Mouse (Mus musculus): ENCODE measurements at regions not wholly inside any gene's neighbourhood (a gene's known extent, or its start where the extent isn't known, plus 50 kb on each side); places are given as distances from the start of the nearest gene placed in this dataset.

- H3K4me1 ChIP-seq (ENCODE audit: control insufficient read depth, insufficient read depth, low read length), result no peaks in the 10 kb centered on the region
- H3K36me3 ChIP-seq (ENCODE audit: control insufficient read depth, insufficient read depth, low read length), result no peaks in the 10 kb centered on the region
- no peak overlapping the region for H3K9ac ChIP-seq (ENCODE audit: low read depth, low read length)
- WGBS, result 87% methylated on average over 6 of the region's 6 CpGs
- ATAC-seq, result no peak
- H3K27ac ChIP-seq (ENCODE audit: low read length), result no peak overlapping the region
- no peaks in the 10 kb centered on the region for H3K27me3 ChIP-seq (ENCODE audit: control insufficient read depth, insufficient read depth, low read depth, low read length)
- no peak overlapping the region for H3K4me2 ChIP-seq (ENCODE audit: low read length)
- no peaks in the 10 kb centered on the region for H3K9me3 ChIP-seq (replicated peaks; ENCODE audit: control insufficient read depth, low read length, poor library complexity, severe bottlenecking)
- H3K4me3 ChIP-seq (ENCODE audit: low read depth, low read length), result no peak overlapping the region
Measured at GRCm38 (mm10) chr1:128724433-128725091, 132.5 kb upstream of the Cxcr4 start.

GRCm38 (mm10) chr1:128723843-128724242 is 131.8 kb upstream of the Cxcr4 start:
- Histone ChIP-seq H3K4me3 (ENCODE audit: low read depth, low read length) (no peak overlapping the region), H3K9me3 (replicated peaks; ENCODE audit: control insufficient read depth, low read length, poor library complexity, severe bottlenecking) (no peaks in the 10 kb centered on the region), H3K36me3 (ENCODE audit: control insufficient read depth, insufficient read depth, low read length) (no peaks in the 10 kb centered on the region), H3K9ac (ENCODE audit: low read depth, low read length) (no peak overlapping the region), H3K27me3 (ENCODE audit: control insufficient read depth, insufficient read depth, low read depth, low read length) (no peaks in the 10 kb centered on the region), H3K4me2 (ENCODE audit: low read length) (no peak overlapping the region), H3K27ac (ENCODE audit: low read length) (no peak overlapping the region), H3K4me1 (ENCODE audit: control insufficient read depth, insufficient read depth, low read length) (no peaks in the 10 kb centered on the region)
- no peak for ATAC-seq
- WGBS, result 47% methylated on average over 3 of the region's 3 CpGs

DNA sequence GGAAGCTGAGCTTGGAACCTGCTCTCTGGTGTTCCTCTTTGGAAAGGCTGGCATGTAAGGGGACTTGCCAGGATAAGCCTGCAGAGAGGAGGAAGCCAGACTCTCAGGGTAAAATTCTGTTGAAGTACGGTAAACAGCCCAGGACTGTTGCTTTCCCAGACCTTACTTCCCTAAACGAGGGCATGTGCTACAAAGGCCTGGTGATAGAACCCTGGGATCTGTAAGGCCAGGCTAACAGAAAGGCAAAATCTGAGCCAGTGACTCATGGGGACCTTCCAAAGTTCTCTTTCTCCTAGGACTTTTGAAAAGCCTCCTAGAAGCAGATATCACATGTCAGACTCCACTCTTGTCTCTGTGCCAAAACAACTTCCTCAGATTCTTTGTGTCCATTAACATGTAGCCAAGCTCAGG is 130.0 kb upstream of the Cxcr4 start:
- WGBS, result 73% methylated on average over 2 of the region's 2 CpGs

DNA sequence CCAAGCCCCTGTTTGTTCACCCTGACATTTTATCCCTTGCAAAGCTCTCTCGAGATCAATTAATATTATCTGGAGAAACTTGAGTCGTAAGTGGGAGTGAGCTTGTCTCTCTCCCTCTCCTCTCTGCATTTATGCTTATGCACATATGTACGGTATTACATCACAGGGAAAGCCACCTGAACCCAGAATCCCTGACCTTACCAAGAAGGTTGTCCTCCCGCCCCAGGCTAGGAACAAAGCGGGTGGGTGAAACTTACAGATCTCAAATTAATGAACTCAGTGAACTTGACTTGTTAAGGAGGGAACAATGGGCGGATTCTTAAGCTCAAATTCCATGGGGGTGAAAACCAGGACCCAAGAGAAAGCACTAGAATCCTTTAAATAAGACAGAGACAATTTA is 122.8 kb upstream of the Cxcr4 start:
- no peak for ATAC-seq
- H3K4me2 ChIP-seq (ENCODE audit: low read length), result no peak overlapping the region
- no peaks in the 10 kb centered on the region for H3K27me3 ChIP-seq (ENCODE audit: control insufficient read depth, insufficient read depth, low read depth, low read length)
- H3K9ac ChIP-seq (ENCODE audit: low read depth, low read length), result no peak overlapping the region
- no peak overlapping the region for H3K4me3 ChIP-seq (ENCODE audit: low read depth, low read length)
- no peaks in the 10 kb centered on the region for H3K9me3 ChIP-seq (replicated peaks; ENCODE audit: control insufficient read depth, low read length, poor library complexity, severe bottlenecking)
- H3K36me3 ChIP-seq (ENCODE audit: control insufficient read depth, insufficient read depth, low read length), result no peaks in the 10 kb centered on the region
- 49% methylated on average over 6 of the region's 6 CpGs for WGBS
- no peak overlapping the region for H3K27ac ChIP-seq (ENCODE audit: low read length)
- H3K4me1 ChIP-seq (ENCODE audit: control insufficient read depth, insufficient read depth, low read length), result no peaks in the 10 kb centered on the region

More for the DNA sequence above, 130.0 kb upstream of the Cxcr4 start:
- Histone ChIP-seq H3K4me2 (ENCODE audit: low read length) (no peak overlapping the region), H3K27ac (ENCODE audit: low read length) (no peak overlapping the region), H3K27me3 (ENCODE audit: control insufficient read depth, insufficient read depth, low read depth, low read length) (no peaks in the 10 kb centered on the region), H3K9ac (ENCODE audit: low read depth, low read length) (no peak overlapping the region), H3K4me3 (ENCODE audit: low read depth, low read length) (no peak overlapping the region), H3K4me1 (ENCODE audit: control insufficient read depth, insufficient read depth, low read length) (no peaks in the 10 kb centered on the region), H3K36me3 (ENCODE audit: control insufficient read depth, insufficient read depth, low read length) (no peaks in the 10 kb centered on the region), H3K9me3 (replicated peaks; ENCODE audit: control insufficient read depth, low read length, poor library complexity, severe bottlenecking) (no peaks in the 10 kb centered on the region)
- ATAC-seq, result no peak

GRCm38 (mm10) chr1:128712876-128713275 is 120.8 kb upstream of the Cxcr4 start:
- H3K4me3 ChIP-seq (ENCODE audit: low read depth, low read length), result no peak overlapping the region
- no peaks in the 10 kb centered on the region for H3K27me3 ChIP-seq (ENCODE audit: control insufficient read depth, insufficient read depth, low read depth, low read length)

GRCm38 (mm10) chr1:128711121-128711520 is 119.0 kb upstream of the Cxcr4 start:
- Histone ChIP-seq H3K36me3 (ENCODE audit: control insufficient read depth, insufficient read depth, low read length) (no peaks in the 10 kb centered on the region), H3K9ac (ENCODE audit: low read depth, low read length) (no peak overlapping the region), H3K27ac (ENCODE audit: low read length) (no peak overlapping the region), H3K4me1 (ENCODE audit: control insufficient read depth, insufficient read depth, low read length) (no peaks in the 10 kb centered on the region), H3K4me3 (ENCODE audit: low read depth, low read length) (no peak overlapping the region), H3K9me3 (replicated peaks; ENCODE audit: control insufficient read depth, low read length, poor library complexity, severe bottlenecking) (no peaks in the 10 kb centered on the region), H3K4me2 (ENCODE audit: low read length) (no peak overlapping the region), H3K27me3 (ENCODE audit: control insufficient read depth, insufficient read depth, low read depth, low read length) (no peaks in the 10 kb centered on the region)
- ATAC-seq, result no peak
- WGBS, result 84% methylated on average over 5 of the region's 5 CpGs

More at GRCm38 (mm10) chr1:128712876-128713275, 120.8 kb upstream of the Cxcr4 start:
- Histone ChIP-seq H3K27ac (ENCODE audit: low read length) (no peak overlapping the region), H3K9me3 (replicated peaks; ENCODE audit: control insufficient read depth, low read length, poor library complexity, severe bottlenecking) (no peaks in the 10 kb centered on the region), H3K9ac (ENCODE audit: low read depth, low read length) (no peak overlapping the region), H3K4me1 (ENCODE audit: control insufficient read depth, insufficient read depth, low read length) (no peaks in the 10 kb centered on the region), H3K36me3 (ENCODE audit: control insufficient read depth, insufficient read depth, low read length) (no peaks in the 10 kb centered on the region), H3K4me2 (ENCODE audit: low read length) (no peak overlapping the region)
- ATAC-seq, result no peak
- WGBS, result 79% methylated on average over 7 of the region's 7 CpGs

DNA sequence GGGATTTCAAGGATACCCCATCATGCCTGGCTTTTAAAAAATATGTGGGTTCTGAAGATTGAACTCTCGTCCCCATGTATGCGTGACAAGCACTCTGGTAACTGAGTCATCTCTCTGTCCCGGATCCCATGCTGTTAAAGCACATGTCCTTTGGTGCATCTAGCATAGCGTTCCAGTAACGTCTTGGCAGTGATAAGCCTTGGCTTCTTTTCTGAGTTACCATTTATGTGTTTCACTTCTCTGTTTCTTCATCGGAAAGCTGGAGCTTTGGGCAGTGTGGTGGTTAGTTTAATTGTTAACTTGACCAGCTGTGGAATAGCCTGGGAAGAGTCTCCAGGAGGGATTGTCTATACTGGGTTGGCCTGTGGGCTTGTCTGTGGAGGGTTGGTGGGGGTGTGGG is 115.7 kb upstream of the Cxcr4 start:
- whole genome bisulfite sequencing, result 97% methylated on average over 6 of the region's 6 CpGs
- H3K36me3 ChIP-seq (ENCODE audit: control insufficient read depth, insufficient read depth, low read length), result no peaks in the 10 kb centered on the region
- no peaks in the 10 kb centered on the region for H3K27me3 ChIP-seq (ENCODE audit: control insufficient read depth, insufficient read depth, low read depth, low read length)
- no peak overlapping the region for H3K27ac ChIP-seq (ENCODE audit: low read length)
- H3K4me1 ChIP-seq (ENCODE audit: control insufficient read depth, insufficient read depth, low read length), result no peaks in the 10 kb centered on the region
- ATAC-seq, result no peak
- H3K4me3 ChIP-seq (ENCODE audit: low read depth, low read length), result no peak overlapping the region
- no peak overlapping the region for H3K9ac ChIP-seq (ENCODE audit: low read depth, low read length)
- no peaks in the 10 kb centered on the region for H3K9me3 ChIP-seq (replicated peaks; ENCODE audit: control insufficient read depth, low read length, poor library complexity, severe bottlenecking)
- H3K4me2 ChIP-seq (ENCODE audit: low read length), result no peak overlapping the region

- no peak overlapping the region for H3K9ac ChIP-seq (ENCODE audit: low read depth, low read length)
- H3K9me3 ChIP-seq (replicated peaks; ENCODE audit: control insufficient read depth, low read length, poor library complexity, severe bottlenecking), result no peaks in the 10 kb centered on the region
- H3K27me3 ChIP-seq (ENCODE audit: control insufficient read depth, insufficient read depth, low read depth, low read length), result no peaks in the 10 kb centered on the region
- no peak overlapping the region for H3K27ac ChIP-seq (ENCODE audit: low read length)
- WGBS, result 89% methylated on average over 2 of the region's 2 CpGs
- H3K4me1 ChIP-seq (ENCODE audit: control insufficient read depth, insufficient read depth, low read length), result no peaks in the 10 kb centered on the region
- H3K4me2 ChIP-seq (ENCODE audit: low read length), result no peak overlapping the region
- ATAC-seq, result no peak
- H3K36me3 ChIP-seq (ENCODE audit: control insufficient read depth, insufficient read depth, low read length), result no peaks in the 10 kb centered on the region
- no peak overlapping the region for H3K4me3 ChIP-seq (ENCODE audit: low read depth, low read length)
Measured at GRCm38 (mm10) chr1:128706167-128706566, 114.1 kb upstream of the Cxcr4 start.

DNA sequence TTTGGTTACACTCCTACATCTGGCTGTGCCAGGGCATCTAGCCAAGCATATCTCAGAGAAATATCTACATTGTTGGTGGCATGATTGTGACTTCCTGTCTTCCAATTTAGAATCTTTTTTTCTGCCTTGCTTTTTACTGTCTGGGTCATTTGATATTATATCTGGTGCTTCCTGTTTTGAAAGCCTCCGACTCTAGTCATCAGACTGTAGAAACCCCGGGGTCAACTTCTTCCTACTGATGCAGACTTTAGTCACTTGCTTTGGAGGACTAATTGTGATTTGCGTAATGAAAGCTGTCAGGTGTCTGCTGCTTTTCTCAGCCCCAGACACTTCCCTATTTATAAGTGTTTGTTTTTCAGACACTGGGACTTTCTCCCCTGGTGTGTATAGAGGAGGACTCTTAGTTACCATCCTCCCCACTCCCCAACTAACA is 113.0 kb upstream of the Cxcr4 start:
- Histone ChIP-seq H3K4me2 (ENCODE audit: low read length) (no peak overlapping the region), H3K9ac (ENCODE audit: low read depth, low read length) (no peak overlapping the region), H3K27ac (ENCODE audit: low read length) (no peak overlapping the region), H3K4me3 (ENCODE audit: low read depth, low read length) (no peak overlapping the region), H3K36me3 (ENCODE audit: control insufficient read depth, insufficient read depth, low read length) (no peaks in the 10 kb centered on the region), H3K4me1 (ENCODE audit: control insufficient read depth, insufficient read depth, low read length) (no peaks in the 10 kb centered on the region), H3K9me3 (replicated peaks; ENCODE audit: control insufficient read depth, low read length, poor library complexity, severe bottlenecking) (no peaks in the 10 kb centered on the region), H3K27me3 (ENCODE audit: control insufficient read depth, insufficient read depth, low read depth, low read length) (no peaks in the 10 kb centered on the region)
- no peak for ATAC-seq
- 85% methylated on average over 3 of the region's 3 CpGs for WGBS

All from midbrain, embryonic 16.5 days (tissue).